Mouse (Mus musculus) erythroblast, embryonic 14.5 days (primary cell): ENCODE measurements around the gene Tfrc.

Experiments
- GATA1 ChIP-seq: IDR thresholded peaks from 2 replicates; pipeline ENCODE4 v1.6.1; 2012; ENCODE audit warnings: low read length, inconsistent platforms, mixed read lengths
- TAL1 ChIP-seq: IDR thresholded peaks from 3 replicates; pipeline ENCODE4 v1.6.1; 2012; ENCODE audit warnings: low read length, inconsistent platforms, mixed read lengths

DNA sequence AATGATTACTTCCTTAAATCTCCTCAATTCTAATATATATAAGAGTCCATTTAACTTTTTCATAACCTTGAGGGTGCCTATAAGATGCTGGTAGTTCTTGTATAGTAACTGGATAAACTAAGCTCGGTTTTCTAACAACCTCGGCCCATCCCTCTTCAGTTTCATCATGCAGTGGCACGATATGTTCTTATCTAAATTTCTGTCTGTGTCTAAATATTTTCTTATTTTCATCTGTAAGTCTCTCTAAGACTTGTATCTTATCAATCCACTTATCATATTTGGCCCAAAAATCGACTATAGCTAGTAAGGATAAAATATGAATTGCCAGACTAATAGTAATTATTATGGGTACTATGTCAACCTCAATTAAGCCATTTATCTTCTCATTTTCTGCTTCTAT is 22.2 kb upstream of the Tfrc start:
- TF ChIP-seq GATA1 (no peak), TAL1 (no peak)
